Mouse (Mus musculus) cerebellum, adult 2 months (tissue): ENCODE measurements around the gene Cog5. TPM values are rescaled to one million over a fixed set of nuclear protein-coding genes. Genes with fewer than 3 reads are reported as not detected.

Experiments used
- DNase-seq, 2 experiments: peaks; one replicate each; pipeline ENCODE4 v3.0.0; 2021
- H3K27ac ChIP-seq: fragments of 200-500 bp; 2 replicates; pipeline ENCODE4 v1.5.1; 2012; ENCODE audit warnings: low read length, control low read depth, inconsistent platforms; ENCODE audit not compliant: insufficient read depth
- H3K27me3 ChIP-seq: fragments of 200-500 bp; 2 replicates; pipeline ENCODE4 v1.6.1; 2012; ENCODE audit warnings: inconsistent platforms, mild to moderate bottlenecking, low read length, moderate library complexity; ENCODE audit not compliant: control insufficient read depth, insufficient read depth
- H3K4me1 ChIP-seq: fragments of 200-500 bp; 2 replicates; pipeline ENCODE4 v1.6.1; 2011; ENCODE audit warnings: low read length; ENCODE audit not compliant: control insufficient read depth, insufficient read depth
- H3K4me3 ChIP-seq: fragments of 200-500 bp; replicated peaks from 2 replicates; pipeline ENCODE3; 2011; ENCODE audit warnings: mild to moderate bottlenecking, low read depth, low read length, control low read depth; ENCODE audit not compliant: insufficient read depth
- CTCF ChIP-seq: fragments of 200-500 bp; IDR thresholded peaks from 2 replicates; pipeline ENCODE4 v1.5.1; 2011; ENCODE audit warnings: low read depth, mild to moderate bottlenecking, control low read depth, low read length, moderate library complexity, borderline replicate concordance; ENCODE audit not compliant: insufficient read depth
- POLR2A ChIP-seq: fragments of 200-500 bp; IDR thresholded peaks from 2 replicates; pipeline ENCODE4 v1.6.1; 2011; ENCODE audit warnings: low read length, control low read depth, borderline replicate concordance; ENCODE audit not compliant: insufficient read depth
- WGBS: fragments of 180-500 bp; shearing (Covaris S2); methylation state at CpG from one replicate; pipeline ENCODE4 v1.1.7; 2018; 5-methylcytosine and 5-hydroxymethylcytosine counted together
- polyA plus RNA-seq: library from polyadenylated mRNA; depleted of rRNA; stranded (reverse); fragments of >200 nt; gene quantifications from 2 replicates; pipeline ENCODE4 v1.2.3, GENCODE M21; 2012

Gene Cog5
- polyA plus RNA-seq, 1 experiment = 34.6 TPM

- TF ChIP-seq CTCF = no peak
- no peak for TF ChIP-seq POLR2A
- Histone ChIP-seq H3K27ac (peak overlapping the region; percentile 79), H3K4me3 (no peak overlapping the region), H3K27me3 (no peaks in the 10 kb centered on the region), H3K4me1 (peaks cover 31% of the 10 kb centered on the region)
- WGBS = 6% methylated on average over 7 of the region's 7 CpGs
- peak; percentile 86 to 94 for DNase-seq
These were observed 242.8 kb downstream of the Cog5 start for GRCm38 (mm10) chr12:31897456-31897855.

- no peak for DNase-seq
- peaks cover 26% of the 10 kb centered on the region for H3K4me1 ChIP-seq
- 69% methylated on average over 4 of the region's 4 CpGs for WGBS
- no peaks in the 10 kb centered on the region for H3K27me3 ChIP-seq
- no peak for TF ChIP-seq POLR2A
- TF ChIP-seq CTCF = no peak
- H3K4me3 ChIP-seq = no peak overlapping the region
- no peak overlapping the region for H3K27ac ChIP-seq
These were observed 245.8 kb downstream of the Cog5 start for GRCm38 (mm10) chr12:31900391-31900914.

GRCm38 (mm10) chr12:31905696-31906551 is 251.3 kb downstream of the Cog5 start:
- Histone ChIP-seq H3K27me3 (no peaks in the 10 kb centered on the region), H3K4me3 (no peak overlapping the region), H3K4me1 (peaks cover 26% of the 10 kb centered on the region), H3K27ac (peak overlapping the region; percentile 48)
- TF ChIP-seq CTCF (no peak), POLR2A (no peak)
- peak; percentile 62 to 68 for DNase-seq
- WGBS = 44% methylated on average over 6 of the region's 6 CpGs

GRCm38 (mm10) chr12:31907436-31907835 is 252.8 kb downstream of the Cog5 start:
- peak in 1 of 2 experiments; percentile 60 for DNase-seq
- Histone ChIP-seq H3K27me3 (no peaks in the 10 kb centered on the region), H3K4me3 (no peak overlapping the region), H3K27ac (no peak overlapping the region; the same call in 1 of the 2 replicates), H3K4me1 (peaks cover 29% of the 10 kb centered on the region)
- TF ChIP-seq CTCF (no peak), POLR2A (no peak)
- 83% methylated on average over 2 of the region's 2 CpGs for WGBS

- H3K27ac ChIP-seq = peak overlapping the region; percentile 99
- no peak for TF ChIP-seq POLR2A
- no peak for TF ChIP-seq CTCF
These were observed 258.4 kb downstream of the Cog5 start for GRCm38 (mm10) chr12:31912966-31913551.

GRCm38 (mm10) chr12:31913614-31914013 is 258.9 kb downstream of the Cog5 start:
- peak overlapping the region; percentile 99 for H3K27ac ChIP-seq
- WGBS = 3% methylated on average over 4 of the region's 4 CpGs
- no peak overlapping the region for H3K4me3 ChIP-seq
- H3K27me3 ChIP-seq = no peaks in the 10 kb centered on the region
- TF ChIP-seq POLR2A (peak; percentile 61; the same call in 1 of the 2 replicates), CTCF (no peak)
- DNase-seq = peak; percentile 87 to 96
- H3K4me1 ChIP-seq = peaks cover 31% of the 10 kb centered on the region

More at GRCm38 (mm10) chr12:31912966-31913551, 258.4 kb downstream of the Cog5 start:
- Histone ChIP-seq H3K27me3 (no peaks in the 10 kb centered on the region), H3K4me3 (no peak overlapping the region), H3K4me1 (peaks cover 28% of the 10 kb centered on the region)
- 83% methylated on average over 6 of the region's 6 CpGs for WGBS
- peak; percentile 42 to 48 for DNase-seq

GRCm38 (mm10) chr12:31916691-31917090 is 262.0 kb downstream of the Cog5 start:
- DNase-seq = no peak
- H3K27ac ChIP-seq = peak overlapping the region; percentile 84
- WGBS = 76% methylated on average over 5 of the region's 5 CpGs
- TF ChIP-seq POLR2A = no peak
- TF ChIP-seq CTCF = no peak
- H3K27me3 ChIP-seq = no peaks in the 10 kb centered on the region
- no peak overlapping the region for H3K4me3 ChIP-seq
- peaks cover 30% of the 10 kb centered on the region for H3K4me1 ChIP-seq

- DNase-seq = peak; percentile 87 to 88
- H3K27ac ChIP-seq = peak overlapping the region; percentile 84
- H3K4me3 ChIP-seq = no peak overlapping the region
- WGBS = 5% methylated on average over 5 of the region's 5 CpGs
- peaks cover 28% of the 10 kb centered on the region for H3K4me1 ChIP-seq
- no peaks in the 10 kb centered on the region for H3K27me3 ChIP-seq
- TF ChIP-seq POLR2A = no peak
- TF ChIP-seq CTCF = no peak
These were observed 262.6 kb downstream of the Cog5 start for GRCm38 (mm10) chr12:31917245-31917644.
